Mouse (Mus musculus) MEL (cell line): ENCODE data around the gene Ranbp17.

ENCODE experiments used
- CTCF ChIP-seq, 3 experiments: IDR thresholded peaks in 2 of 3; conservative IDR thresholded peaks in 1 of 3; 2 replicates each; pipeline ENCODE4 v1.5.1; 2011 to 2012; ENCODE audit warnings: low read length in 3 of 3, low read depth in 2 of 3, mild to moderate bottlenecking in 2 of 3, improper control_type of control experiment in 1 of 3, inconsistent platforms in 1 of 3, mixed read lengths in 1 of 3, moderate library complexity in 1 of 3; ENCODE audit not compliant: control insufficient read depth in 1 of 3, insufficient read depth in 1 of 3, poor library complexity in 1 of 3, severe bottlenecking in 1 of 3
- E2F4 ChIP-seq: IDR thresholded peaks from 2 replicates; pipeline ENCODE4 v1.6.1; 2011; ENCODE audit warnings: low read depth, low read length, improper control_type of control experiment, borderline replicate concordance
- ELF1 ChIP-seq: IDR thresholded peaks from 2 replicates; pipeline ENCODE4 v1.6.1; 2014; ENCODE audit warnings: low read depth, mild to moderate bottlenecking, inconsistent platforms, low read length, improper control_type of control experiment, moderate library complexity
- EP300 ChIP-seq, 2 experiments: IDR thresholded peaks; 2 replicates each; pipeline ENCODE4 v1.6.1; 2011; ENCODE audit warnings: improper control_type of control experiment in 2 of 2, low read length in 2 of 2, low read depth in 1 of 2, mild to moderate bottlenecking in 1 of 2
- GATA1 ChIP-seq: IDR thresholded peaks from 2 replicates; pipeline ENCODE4 v1.6.1; 2011; ENCODE audit warnings: low read depth, low read length, improper control_type of control experiment
- NELFE ChIP-seq: IDR thresholded peaks from 2 replicates; pipeline ENCODE4 v1.6.1; 2011; ENCODE audit warnings: low read depth, low read length, improper control_type of control experiment
- POLR2A ChIP-seq, 2 experiments: IDR thresholded peaks; 2 replicates each; pipeline ENCODE4 v1.6.1; 2011 to 2012; ENCODE audit warnings: low read length in 2 of 2, mild to moderate bottlenecking in 2 of 2, control low read depth in 1 of 2, improper control_type of control experiment in 1 of 2, low read depth in 1 of 2, moderate library complexity in 1 of 2; ENCODE audit not compliant: control insufficient read depth in 1 of 2, insufficient read depth in 1 of 2, poor library complexity in 1 of 2
- SMC3 ChIP-seq: IDR thresholded peaks from 2 replicates; pipeline ENCODE4 v1.6.1; 2011; ENCODE audit warnings: low read depth, low read length, improper control_type of control experiment
- USF2 ChIP-seq, 2 experiments: IDR thresholded peaks; 2 replicates each; pipeline ENCODE4 v1.6.1; 2011 to 2012; ENCODE audit warnings: improper control_type of control experiment in 2 of 2, low read length in 2 of 2, borderline replicate concordance in 1 of 2, inconsistent platforms in 1 of 2, low read depth in 1 of 2, mild to moderate bottlenecking in 1 of 2; ENCODE audit not compliant: insufficient read depth in 1 of 2
- ZNF384 ChIP-seq: IDR thresholded peaks from 2 replicates; pipeline ENCODE4 v1.6.1; 2012; ENCODE audit warnings: low read depth, mild to moderate bottlenecking, inconsistent platforms, low read length, improper control_type of control experiment

- TF ChIP-seq GATA1 (no peak), SMC3 (no peak), POLR2A (IDR thresholded peaks at IDR 0.05; ENCODE audit: control insufficient read depth in 1 of 2, insufficient read depth in 1 of 2, low read depth in 1 of 2, low read length in 2 of 2, poor library complexity in 1 of 2) (no peak), ELF1 (no peak), ZNF384 (no peak), USF2 (IDR thresholded peaks at IDR 0.05; ENCODE audit: borderline replicate concordance in 1 of 2, insufficient read depth in 1 of 2, low read depth in 1 of 2, low read length in 2 of 2) (no peak), EP300 (IDR thresholded peaks at IDR 0.05; ENCODE audit: low read depth in 1 of 2, low read length in 2 of 2) (no peak), E2F4 (no peak), NELFE (no peak), CTCF (IDR thresholded peaks at IDR 0.05 in 2 of 3, conservative IDR thresholded peaks at IDR 0.05 in 1 of 3; ENCODE audit: control insufficient read depth in 1 of 3, insufficient read depth in 1 of 3, low read depth in 2 of 3, low read length in 3 of 3, poor library complexity in 1 of 3, severe bottlenecking in 1 of 3) (peak in 2 of 3 experiments; percentile 24 to 32; a peak in 3 of 6 replicates)
These were observed 176.9 kb downstream of the Ranbp17 start for GRCm38 (mm10) chr11:33336552-33337121.
